Mouse (Mus musculus): ENCODE measurements around the gene Upk3b.
"Not testable (repeated sequence)": the region's sequence is repeated elsewhere in the genome, so short reads cannot be mapped to it uniquely, and the experiment has no call there.

Gene Upk3b

GRCm38 (mm10) chr5:136035285-136035684 lies 3.0 kb upstream of the Upk3b start:
- DNase-seq (ENCODE audit: low spot score), result no peak

- DNase-seq (ENCODE audit: low spot score), result no peak
Observed at GRCm38 (mm10) chr5:136036667-136037066, 1.6 kb upstream of the Upk3b start.

- no peak for DNase-seq (ENCODE audit: low spot score)
Observed at GRCm38 (mm10) chr5:136040210-136040609, 1.9 kb downstream of the Upk3b start.

- DNase-seq (ENCODE audit: low spot score), result no peak
Observed at GRCm38 (mm10) chr5:136041260-136041659, 3.0 kb downstream of the Upk3b start.

GRCm38 (mm10) chr5:136041666-136042065 lies 3.4 kb downstream of the Upk3b start:
- DNase-seq (ENCODE audit: low spot score), result no peak

- DNase-seq (ENCODE audit: low spot score), result peak; percentile 25
Observed at GRCm38 (mm10) chr5:136044865-136045264, 6.6 kb downstream of the Upk3b start.

- peak; percentile 51 for DNase-seq (ENCODE audit: low spot score)
Observed at GRCm38 (mm10) chr5:136045408-136045807, 7.1 kb downstream of the Upk3b start.

GRCm38 (mm10) chr5:136045987-136046386 lies 7.7 kb downstream of the Upk3b start:
- DNase-seq (ENCODE audit: low spot score), result peak; percentile 92

GRCm38 (mm10) chr5:136048541-136048940 lies 10.2 kb downstream of the Upk3b start:
- DNase-seq (ENCODE audit: low spot score), result not testable (repeated sequence)

GRCm38 (mm10) chr5:136049926-136050325 lies 11.6 kb downstream of the Upk3b start:
- no peak for DNase-seq (ENCODE audit: low spot score)

GRCm38 (mm10) chr5:136051231-136052085 lies 13.2 kb downstream of the Upk3b start:
- DNase-seq (ENCODE audit: low spot score), result peak; percentile 81

GRCm38 (mm10) chr5:136052861-136053655 lies 14.8 kb downstream of the Upk3b start:
- DNase-seq (ENCODE audit: low spot score), result no peak

- DNase-seq (ENCODE audit: low spot score), result no peak
Observed at GRCm38 (mm10) chr5:136054301-136055077, 16.2 kb downstream of the Upk3b start, which contains the start of gene Upk3bl. Gene Upk3bl, plus strand, starts transcription at chr5:136054492.

- DNase-seq (ENCODE audit: low spot score), result no peak
Observed at GRCm38 (mm10) chr5:136056062-136056461, 17.8 kb downstream of the Upk3b start.

GRCm38 (mm10) chr5:136057085-136057484 lies 18.8 kb downstream of the Upk3b start:
- no peak for DNase-seq (ENCODE audit: low spot score)

- peak; percentile 81 for DNase-seq (ENCODE audit: low spot score)
Observed at GRCm38 (mm10) chr5:136061567-136061966, 23.3 kb downstream of the Upk3b start.

- no peak for DNase-seq (ENCODE audit: low spot score)
Observed at GRCm38 (mm10) chr5:136063920-136064319, 25.6 kb downstream of the Upk3b start.

GRCm38 (mm10) chr5:136066404-136067148 lies 28.3 kb downstream of the Upk3b start:
- peak; percentile 26 for DNase-seq (ENCODE audit: low spot score)

- DNase-seq (ENCODE audit: low spot score), result no peak
Observed at GRCm38 (mm10) chr5:136069411-136069810, 31.1 kb downstream of the Upk3b start.

- no peak for DNase-seq (ENCODE audit: low spot score)
Observed at GRCm38 (mm10) chr5:136073051-136073450, 34.8 kb downstream of the Upk3b start.

- no peak for DNase-seq (ENCODE audit: low spot score)
Observed at GRCm38 (mm10) chr5:136073526-136073925, 35.2 kb downstream of the Upk3b start.

All from MN1 (cell line).